Mouse (Mus musculus) stomach, postnatal 0 days (tissue): ENCODE measurements around the gene B230219D22Rik.

Source experiments
- CTCF ChIP-seq: IDR thresholded peaks from 2 replicates; pipeline ENCODE4 v1.5.1; 2016; ENCODE audit warnings: antibody characterized with exemption, low read depth, mild to moderate bottlenecking, moderate library complexity
- EP300 ChIP-seq: optimal IDR thresholded peaks from 2 replicates; pipeline ENCODE3; 2016; ENCODE audit warnings: antibody characterized with exemption

DNA sequence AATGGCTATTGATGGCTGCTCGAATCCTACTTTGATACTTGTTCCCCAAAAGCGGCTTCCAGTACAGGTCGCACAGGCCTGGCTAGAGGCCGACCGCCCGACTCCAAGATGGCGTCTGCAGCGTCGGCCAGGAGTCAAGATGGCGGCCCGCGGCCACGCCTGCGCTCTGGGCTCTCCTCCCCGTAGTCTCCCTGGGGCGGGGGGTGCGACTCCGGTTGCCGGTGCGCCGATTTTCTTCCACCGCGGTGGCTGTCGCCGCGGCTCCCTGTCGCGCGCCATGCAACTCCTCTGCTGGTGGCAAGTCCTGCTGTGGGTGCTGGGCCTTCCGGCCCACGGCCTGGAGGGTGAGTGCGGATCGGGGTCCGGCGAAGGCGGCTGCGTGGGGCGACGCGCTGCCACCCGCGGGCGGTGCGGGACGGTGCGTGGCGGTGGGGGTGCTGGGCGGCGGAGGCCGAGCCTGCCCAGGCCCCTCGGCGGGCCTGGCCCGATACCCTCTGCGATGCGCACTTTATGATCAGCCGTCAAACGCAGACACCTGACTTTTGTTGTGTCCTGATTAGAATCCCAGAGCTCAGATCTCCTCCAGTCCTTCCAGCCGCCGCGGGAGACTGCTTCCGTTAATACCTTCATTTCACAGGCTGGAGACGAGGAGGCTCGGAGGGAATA is 21.7 kb downstream of the B230219D22Rik start, which contains the start of gene Txndc15:
- TF ChIP-seq CTCF (no peak), EP300 (no peak)
